ENCODE assay signal across 21 mouse cellular contexts in the genomic region with DNA sequence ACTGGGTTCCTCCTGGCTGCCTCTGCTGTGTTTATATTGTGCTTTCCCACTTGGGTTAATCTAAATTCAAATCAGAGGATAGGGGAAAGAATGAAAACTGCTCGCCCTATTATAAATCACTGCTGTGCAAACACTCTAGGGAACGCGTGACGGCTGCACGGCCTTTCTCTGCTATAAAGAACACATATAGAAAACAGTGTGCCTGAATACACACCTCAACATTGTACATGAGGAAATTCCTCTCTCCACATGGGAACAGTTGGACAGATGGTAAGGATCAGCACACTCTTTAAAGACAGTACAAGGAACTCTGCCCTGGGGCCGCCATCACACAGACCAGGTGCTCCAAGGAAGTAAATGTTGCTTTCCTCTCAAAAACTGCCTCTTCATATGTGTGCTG.
DNase-seq lines count a peak whose midpoint lies in the region; ATAC-seq and TF ChIP-seq lines count a peak whose summit lies in the region.
"Had no signal": no experiment of that assay in that cellular context is flagged by ENCODE, and none has a peak within 500 bp of the region (broad histone marks: within the 10 kb centered on the region; RNA-seq: fewer than 3 reads in every experiment).

No protein-coding gene starts in this region.

- H3K27me3 ChIP-seq in kidney, embryonic 15.5 days: no peaks in the 10 kb centered on the region
- no peaks in the 10 kb centered on the region for H3K27me3 ChIP-seq in intestine, embryonic 16.5 days (replicated peaks; ENCODE audit: control insufficient read depth, insufficient read depth, low read length)
- H3K27me3 ChIP-seq in heart, embryonic 11.5 days (ENCODE audit: control insufficient read depth, insufficient read depth, low read length): no peaks in the 10 kb centered on the region
- H3K27me3 ChIP-seq: CH12.LX; embryonic facial prominence, embryonic 12.5 days; limb, embryonic 13.5 days; liver, embryonic 15.5 days; midbrain, embryonic 12.5 days had no signal

- no peak for TF ChIP-seq CTCF in brain, embryonic 14.5 days (IDR thresholded peaks at IDR 0.05; ENCODE audit: borderline replicate concordance, extremely low read depth, insufficient read depth, insufficient read length)

- peak overlapping the region; percentile 75 for H3K27ac ChIP-seq in kidney, embryonic 15.5 days
- no peak overlapping the region for H3K27ac ChIP-seq in intestine, embryonic 16.5 days (ENCODE audit: low read length)
- no peak overlapping the region for H3K27ac ChIP-seq in heart, embryonic 11.5 days (ENCODE audit: low read depth, low read length)
- H3K27ac ChIP-seq: embryonic facial prominence, embryonic 12.5 days; limb, embryonic 13.5 days; liver, embryonic 15.5 days; midbrain, embryonic 12.5 days had no signal

- H3K4me2 ChIP-seq in kidney, embryonic 15.5 days: no peak overlapping the region
- no peak overlapping the region for H3K4me2 ChIP-seq in intestine, embryonic 16.5 days (ENCODE audit: low read depth, low read length)
- no peak overlapping the region for H3K4me2 ChIP-seq in heart, embryonic 11.5 days
- H3K4me2 ChIP-seq: embryonic facial prominence, embryonic 12.5 days; limb, embryonic 13.5 days; liver, embryonic 15.5 days; midbrain, embryonic 12.5 days had no signal

- no peak overlapping the region for H3K9ac ChIP-seq in kidney, embryonic 15.5 days
- no peak overlapping the region for H3K9ac ChIP-seq in intestine, embryonic 16.5 days (ENCODE audit: low read depth, low read length)
- H3K9ac ChIP-seq in heart, embryonic 11.5 days (ENCODE audit: low read depth, low read length): no peak overlapping the region
- H3K9ac ChIP-seq: embryonic facial prominence, embryonic 12.5 days; limb, embryonic 13.5 days; liver, embryonic 15.5 days; midbrain, embryonic 12.5 days had no signal

- WGBS in kidney, embryonic 15.5 days: 26% methylated on average over 6 of the region's 6 CpGs
- 33% methylated on average over 6 of the region's 6 CpGs for WGBS in intestine, embryonic 16.5 days
- 82% methylated on average over 6 of the region's 6 CpGs for WGBS in heart, embryonic 11.5 days (ENCODE audit: insufficient replicate concordance)

- peak; percentile 31 for DNase-seq in embryo, embryonic 11 days
- DNase-seq in embryo, embryonic 9.5 days (ENCODE audit: extremely low spot score): no peak
- no peak for DNase-seq in kidney, postnatal 14 days
- peak; percentile 55 for DNase-seq in brain, embryonic 14.5 days (ENCODE audit: low read depth)
- DNase-seq in thymus, postnatal 0 days (ENCODE audit: low spot score): no peak
- DNase-seq: adrenal gland, postnatal 25 days; cerebellum, adult 9-10 months; gastrocnemius, postnatal 10 days; heart, postnatal 14 days; kidney, adult 11 months; right cerebral cortex, adult 18-20 months; spleen, adult 18-20 months; thymus, postnatal 36 days had no signal

- H3K4me3 ChIP-seq in kidney, embryonic 15.5 days (replicated peaks): no peak overlapping the region
- H3K4me3 ChIP-seq in intestine, embryonic 16.5 days (ENCODE audit: low read length): no peak overlapping the region
- H3K4me3 ChIP-seq in heart, embryonic 11.5 days (ENCODE audit: low read depth, low read length): no peak overlapping the region
- H3K4me3 ChIP-seq: embryonic facial prominence, embryonic 12.5 days; limb, embryonic 13.5 days; liver, embryonic 15.5 days; midbrain, embryonic 12.5 days had no signal

- no peak for TF ChIP-seq POLR2A in brain, embryonic 14.5 days (IDR thresholded peaks at IDR 0.05; ENCODE audit: borderline replicate concordance, extremely low read depth, insufficient read depth, insufficient read length, poor library complexity, severe bottlenecking)

- H3K4me1 ChIP-seq in kidney, embryonic 15.5 days: peaks cover 31% of the 10 kb centered on the region
- H3K4me1 ChIP-seq in intestine, embryonic 16.5 days (ENCODE audit: control insufficient read depth, insufficient read depth, low read length): peaks cover 16% of the 10 kb centered on the region
- peaks cover 11% of the 10 kb centered on the region for H3K4me1 ChIP-seq in heart, embryonic 11.5 days (ENCODE audit: control insufficient read depth, insufficient read depth, low read length)

- H3K9me3 ChIP-seq in kidney, embryonic 15.5 days (replicated peaks): no peaks in the 10 kb centered on the region
- H3K9me3 ChIP-seq in intestine, embryonic 16.5 days (ENCODE audit: control insufficient read depth, low read length): no peaks in the 10 kb centered on the region
- no peaks in the 10 kb centered on the region for H3K9me3 ChIP-seq in heart, embryonic 11.5 days (replicated peaks; ENCODE audit: control insufficient read depth, low read length)
- H3K9me3 ChIP-seq: embryonic facial prominence, embryonic 12.5 days; limb, embryonic 13.5 days; liver, embryonic 15.5 days; midbrain, embryonic 12.5 days had no signal

- 0 out of 2 replicates have a peak, but pooled peaks have one; percentile 38 for ATAC-seq in kidney, embryonic 15.5 days (replicated peaks; ENCODE audit: low FRiP score)
- peak; percentile 66 for ATAC-seq in intestine, embryonic 16.5 days
- ATAC-seq in heart, embryonic 11.5 days (replicated peaks; ENCODE audit: insufficient number of reproducible peaks, low FRiP score, low TSS enrichment): no peak

- no peaks in the 10 kb centered on the region for H3K36me3 ChIP-seq in kidney, embryonic 15.5 days
- H3K36me3 ChIP-seq in intestine, embryonic 16.5 days (ENCODE audit: control insufficient read depth, insufficient read depth, low read length): no peaks in the 10 kb centered on the region
- H3K36me3 ChIP-seq in heart, embryonic 11.5 days (ENCODE audit: control insufficient read depth, insufficient read depth, low read length): no peaks in the 10 kb centered on the region
- H3K36me3 ChIP-seq: embryonic facial prominence, embryonic 12.5 days; limb, embryonic 13.5 days; liver, embryonic 15.5 days; midbrain, embryonic 12.5 days had no signal

Comparison
In these comparisons a context has a peak if more than half of its experiments do, and no peak if none do; other contexts are left out.
1. DNase-seq: peak in embryo, embryonic 11 days (single experiment) and brain, embryonic 14.5 days (single experiment); none in embryo, embryonic 9.5 days (single experiment), kidney, postnatal 14 days (single experiment) and thymus, postnatal 0 days (single experiment).